Mouse (Mus musculus): ENCODE data around the gene Dlst.

- TF ChIP-seq CTCF (IDR thresholded peaks at IDR 0.05; ENCODE audit: low read depth) = no peak
- no peak for TF ChIP-seq EP300 (IDR thresholded peaks at IDR 0.05; ENCODE audit: low read depth)
These were observed 16.6 kb upstream of the Dlst start for GRCm38 (mm10) chr12:85094010-85094409.
